Mouse (Mus musculus) MEL (cell line): ENCODE measurements around the gene Ctsd. TPM values are rescaled to one million over a fixed set of nuclear protein-coding genes. Genes with fewer than 3 reads are reported as not detected.
A peak's percentile ranks its signal among the peaks of the same experiment; 100 is the strongest.

Source experiments
- DNase-seq: peaks from one replicate; pipeline ENCODE4 v3.0.0; 2011; ENCODE audit warnings: low read depth, low spot score
- H3K27ac ChIP-seq: 2 replicates; pipeline ENCODE4 v1.5.1; 2012; ENCODE audit warnings: low read depth, mild to moderate bottlenecking, control low read depth, low read length, moderate library complexity; ENCODE audit not compliant: control insufficient read depth
- H3K27me3 ChIP-seq, 2 experiments: fragments of 150-350 bp in 1 of 2; sonication (generic) in 1 of 2; 2 replicates each; pipeline ENCODE4 v1.6.1; 2012; ENCODE audit warnings: low read length in 2 of 2, mild to moderate bottlenecking in 2 of 2, improper control_type of control experiment in 1 of 2, moderate library complexity in 1 of 2; ENCODE audit not compliant: insufficient read depth in 2 of 2, control insufficient read depth in 1 of 2
- H3K36me3 ChIP-seq, 2 experiments: 2 replicates each; pipeline ENCODE4 v1.6.1; 2012 to 2014; ENCODE audit warnings: low read length in 2 of 2, improper control_type of control experiment in 1 of 2, inconsistent platforms in 1 of 2, mild to moderate bottlenecking in 1 of 2; ENCODE audit not compliant: insufficient read depth in 2 of 2, control insufficient read depth in 1 of 2
- H3K4me1 ChIP-seq, 2 experiments: fragments of 150-350 bp in 1 of 2; sonication (generic) in 1 of 2; 2 replicates each; pipeline ENCODE4 v1.6.1; 2012; ENCODE audit warnings: low read length in 2 of 2, improper control_type of control experiment in 1 of 2, mild to moderate bottlenecking in 1 of 2; ENCODE audit not compliant: insufficient read depth in 2 of 2, control insufficient read depth in 1 of 2
- H3K4me3 ChIP-seq, 2 experiments: fragments of 150-350 bp in 1 of 2; sonication (generic) in 1 of 2; 2 replicates each; pipeline ENCODE4 v1.5.1; 2012; ENCODE audit warnings: low read depth in 2 of 2, low read length in 2 of 2, mild to moderate bottlenecking in 2 of 2, moderate library complexity in 2 of 2, control low read depth in 1 of 2, improper control_type of control experiment in 1 of 2; ENCODE audit not compliant: control insufficient read depth in 1 of 2, insufficient read depth in 1 of 2
- H3K79me2 ChIP-seq: 2 replicates; pipeline ENCODE4 v1.6.1; 2012; ENCODE audit warnings: mild to moderate bottlenecking, low read length, moderate library complexity; ENCODE audit not compliant: control insufficient read depth, poor library complexity, insufficient read depth
- H3K9ac ChIP-seq: 2 replicates; pipeline ENCODE4 v1.6.1; 2012; ENCODE audit warnings: low read depth, mild to moderate bottlenecking, control low read depth, low read length, moderate library complexity; ENCODE audit not compliant: control insufficient read depth, poor library complexity, severe bottlenecking
- H3K9me3 ChIP-seq: fragments of 150-350 bp; sonication (generic); replicated peaks from 2 replicates; pipeline ENCODE4 v1.6.1; 2012; ENCODE audit warnings: mild to moderate bottlenecking, low read length, improper control_type of control experiment, moderate library complexity; ENCODE audit not compliant: insufficient read depth
- BHLHE40 ChIP-seq: IDR thresholded peaks from 2 replicates; pipeline ENCODE4 v1.6.1; 2012; ENCODE audit warnings: low read depth, mild to moderate bottlenecking, inconsistent platforms, low read length, improper control_type of control experiment, borderline replicate concordance
- CHD2 ChIP-seq: IDR thresholded peaks from 2 replicates; pipeline ENCODE4 v1.6.1; 2011; ENCODE audit warnings: low read length, improper control_type of control experiment
- CTCF ChIP-seq, 3 experiments: IDR thresholded peaks in 2 of 3; conservative IDR thresholded peaks in 1 of 3; 2 replicates each; pipeline ENCODE4 v1.5.1; 2011 to 2012; ENCODE audit warnings: low read length in 3 of 3, low read depth in 2 of 3, mild to moderate bottlenecking in 2 of 3, improper control_type of control experiment in 1 of 3, inconsistent platforms in 1 of 3, mixed read lengths in 1 of 3, moderate library complexity in 1 of 3; ENCODE audit not compliant: control insufficient read depth in 1 of 3, insufficient read depth in 1 of 3, poor library complexity in 1 of 3, severe bottlenecking in 1 of 3
- E2F4 ChIP-seq: IDR thresholded peaks from 2 replicates; pipeline ENCODE4 v1.6.1; 2011; ENCODE audit warnings: low read depth, low read length, improper control_type of control experiment, borderline replicate concordance
- GABPA ChIP-seq: IDR thresholded peaks from 2 replicates; pipeline ENCODE4 v1.6.1; 2012; ENCODE audit warnings: low read depth, mild to moderate bottlenecking, inconsistent platforms, low read length, improper control_type of control experiment, moderate library complexity
- HCFC1 ChIP-seq: IDR thresholded peaks from 2 replicates; pipeline ENCODE4 v1.6.1; 2012; ENCODE audit warnings: low read depth, mild to moderate bottlenecking, inconsistent platforms, low read length, improper control_type of control experiment, moderate library complexity
- JUND ChIP-seq: IDR thresholded peaks from 2 replicates; pipeline ENCODE4 v1.6.1; 2011; ENCODE audit warnings: low read depth, mild to moderate bottlenecking, improper control_type of control experiment, low read length
- KAT2A ChIP-seq: conservative IDR thresholded peaks from 2 replicates; pipeline ENCODE4 v1.6.1; 2012; ENCODE audit warnings: low read depth, low read length, improper control_type of control experiment, inconsistent platforms
- MAFK ChIP-seq: IDR thresholded peaks from 2 replicates; pipeline ENCODE4 v1.6.1; 2011; ENCODE audit warnings: low read depth, mild to moderate bottlenecking, low read length, improper control_type of control experiment, borderline replicate concordance
- MAX ChIP-seq: IDR thresholded peaks from 2 replicates; pipeline ENCODE4 v1.6.1; 2011; ENCODE audit warnings: low read length, improper control_type of control experiment
- MAZ ChIP-seq: IDR thresholded peaks from 2 replicates; pipeline ENCODE4 v1.6.1; 2012; ENCODE audit warnings: low read depth, mild to moderate bottlenecking, inconsistent platforms, low read length, improper control_type of control experiment
- MEF2A ChIP-seq: IDR thresholded peaks from 2 replicates; pipeline ENCODE4 v1.6.1; 2014; ENCODE audit warnings: low read depth, mild to moderate bottlenecking, inconsistent platforms, low read length, improper control_type of control experiment; ENCODE audit not compliant: poor library complexity, insufficient replicate concordance, severe bottlenecking; ENCODE audit errors: extremely low read depth
- MYB ChIP-seq: IDR thresholded peaks from 2 replicates; pipeline ENCODE4 v1.6.1; 2011; ENCODE audit warnings: mild to moderate bottlenecking, low read depth, low read length, improper control_type of control experiment
- NELFE ChIP-seq: IDR thresholded peaks from 2 replicates; pipeline ENCODE4 v1.6.1; 2011; ENCODE audit warnings: low read depth, low read length, improper control_type of control experiment
- NRF1 ChIP-seq: IDR thresholded peaks from 2 replicates; pipeline ENCODE4 v1.6.1; 2014; ENCODE audit warnings: low read depth, mild to moderate bottlenecking, inconsistent platforms, low read length, improper control_type of control experiment, moderate library complexity; ENCODE audit not compliant: poor library complexity, insufficient read depth, severe bottlenecking
- POLR2A ChIP-seq, 2 experiments: IDR thresholded peaks; 2 replicates each; pipeline ENCODE4 v1.6.1; 2011 to 2012; ENCODE audit warnings: low read length in 2 of 2, mild to moderate bottlenecking in 2 of 2, control low read depth in 1 of 2, improper control_type of control experiment in 1 of 2, low read depth in 1 of 2, moderate library complexity in 1 of 2; ENCODE audit not compliant: control insufficient read depth in 1 of 2, insufficient read depth in 1 of 2, poor library complexity in 1 of 2
- POLR2AphosphoS2 ChIP-seq: IDR thresholded peaks from 2 replicates; pipeline ENCODE4 v1.6.1; 2011; ENCODE audit warnings: low read length, improper control_type of control experiment
- POLR2AphosphoS5 ChIP-seq: IDR thresholded peaks from 2 replicates; pipeline ENCODE4 v1.6.1; 2012; ENCODE audit warnings: low read depth, borderline replicate concordance, mild to moderate bottlenecking, inconsistent platforms, low read length, moderate library complexity, mixed read lengths
- RAD21 ChIP-seq: IDR thresholded peaks from 2 replicates; pipeline ENCODE4 v1.6.1; 2011; ENCODE audit warnings: mild to moderate bottlenecking, low read depth, low read length, improper control_type of control experiment
- SMC3 ChIP-seq: IDR thresholded peaks from 2 replicates; pipeline ENCODE4 v1.6.1; 2011; ENCODE audit warnings: low read depth, low read length, improper control_type of control experiment
- TAL1 ChIP-seq: IDR thresholded peaks from 2 replicates; pipeline ENCODE4 v1.6.1; 2012; ENCODE audit warnings: mild to moderate bottlenecking, inconsistent platforms, low read length, moderate library complexity, mixed read lengths
- UBTF ChIP-seq: IDR thresholded peaks from 2 replicates; pipeline ENCODE4 v1.6.1; 2012; ENCODE audit warnings: low read depth, mild to moderate bottlenecking, inconsistent platforms, low read length, improper control_type of control experiment, moderate library complexity, borderline replicate concordance; ENCODE audit not compliant: insufficient read depth
- USF1 ChIP-seq: IDR thresholded peaks from 2 replicates; pipeline ENCODE4 v1.6.1; 2014; ENCODE audit warnings: low read depth, mild to moderate bottlenecking, inconsistent platforms, low read length, improper control_type of control experiment, moderate library complexity
- USF2 ChIP-seq, 2 experiments: IDR thresholded peaks; 2 replicates each; pipeline ENCODE4 v1.6.1; 2011 to 2012; ENCODE audit warnings: improper control_type of control experiment in 2 of 2, low read length in 2 of 2, borderline replicate concordance in 1 of 2, inconsistent platforms in 1 of 2, low read depth in 1 of 2, mild to moderate bottlenecking in 1 of 2; ENCODE audit not compliant: insufficient read depth in 1 of 2
- ZC3H11A ChIP-seq: IDR thresholded peaks from 2 replicates; pipeline ENCODE4 v1.6.1; 2012; ENCODE audit warnings: low read depth, mild to moderate bottlenecking, inconsistent platforms, low read length, improper control_type of control experiment
- ZKSCAN1 ChIP-seq: IDR thresholded peaks from 2 replicates; pipeline ENCODE4 v1.6.1; 2012; ENCODE audit warnings: low read depth, mild to moderate bottlenecking, inconsistent platforms, low read length, improper control_type of control experiment, moderate library complexity
- ZMIZ1 ChIP-seq: IDR thresholded peaks from 2 replicates; pipeline ENCODE4 v1.6.1; 2012; ENCODE audit warnings: low read depth, mild to moderate bottlenecking, inconsistent platforms, low read length, improper control_type of control experiment, moderate library complexity
- ZNF384 ChIP-seq: IDR thresholded peaks from 2 replicates; pipeline ENCODE4 v1.6.1; 2012; ENCODE audit warnings: low read depth, mild to moderate bottlenecking, inconsistent platforms, low read length, improper control_type of control experiment
- polyA plus RNA-seq, 2 experiments: library from polyadenylated mRNA; stranded (reverse) in 1 of 2; unstranded in 1 of 2; fragments of >175 nt in 1 of 2; fragments of >200 nt in 1 of 2; gene quantifications; 2 replicates each; pipeline versions ENCODE4 v1.2.1 to v1.2.4; 2012; ENCODE audit warnings: low replicate concordance in 2 of 2, low read depth in 1 of 2; ENCODE audit not compliant: insufficient read length in 2 of 2, insufficient read depth in 1 of 2, missing spikeins in 1 of 2
- total RNA-seq: library from RNA; depleted of rRNA; stranded (reverse); fragments of 300-350 nt; gene quantifications from 2 replicates; pipeline ENCODE4 v1.2.3, GENCODE M21; 2012

Gene Ctsd
- total and polyA plus RNA-seq, 3 experiments, result 89.3 to 179 (median 115) TPM

GRCm38 (mm10) chr7:142388740-142389139 lies 902 bp upstream of the Ctsd start:
- H3K9ac ChIP-seq, result no peak overlapping the region
- no peaks in the 10 kb centered on the region for H3K9me3 ChIP-seq
- no peak for TF ChIP-seq ZMIZ1
- TF ChIP-seq MEF2A, result no peak
- TF ChIP-seq POLR2A (IDR thresholded peaks at IDR 0.05; ENCODE audit: control insufficient read depth in 1 of 2, insufficient read depth in 1 of 2, low read depth in 1 of 2, low read length in 2 of 2, poor library complexity in 1 of 2), result no peak
- TF ChIP-seq TAL1, result no peak
- no peak for TF ChIP-seq CHD2
- TF ChIP-seq USF2 (IDR thresholded peaks at IDR 0.05; ENCODE audit: borderline replicate concordance in 1 of 2, insufficient read depth in 1 of 2, low read depth in 1 of 2, low read length in 2 of 2), result no peak
- no peak for TF ChIP-seq POLR2AphosphoS5
- TF ChIP-seq UBTF, result no peak
- no peak for TF ChIP-seq HCFC1
- H3K27ac ChIP-seq, result no peak overlapping the region
- H3K27me3 ChIP-seq, result no peaks in the 10 kb centered on the region
- H3K4me3 ChIP-seq, result no peak overlapping the region
- peaks cover 21% of the 10 kb centered on the region for H3K79me2 ChIP-seq
- no peak for DNase-seq
- H3K4me1 ChIP-seq, result peaks cover 9 to 35% of the 10 kb centered on the region in 2 experiments
- H3K36me3 ChIP-seq, result peaks cover 2 to 9% of the 10 kb centered on the region in 2 experiments

- Histone ChIP-seq H3K79me2 (peaks cover 21% of the 10 kb centered on the region), H3K36me3 (peaks cover 2 to 4% of the 10 kb centered on the region in 2 experiments), H3K27me3 (no peaks in the 10 kb centered on the region), H3K27ac (peak overlapping the region; percentile 0), H3K9ac (0 out of 2 replicates have a peak overlapping the region, but pooled peaks have one; percentile 1), H3K4me1 (peaks cover 4 to 30% of the 10 kb centered on the region in 2 experiments; a peak in 3 of 4 replicates), H3K4me3 (peak overlapping the region; percentile 35 to 64; a peak in 3 of 4 replicates), H3K9me3 (no peaks in the 10 kb centered on the region)
- DNase-seq, result no peak
- TF ChIP-seq NELFE (0 out of 2 replicates have a peak, but pooled peaks have one; percentile 55), USF2 (IDR thresholded peaks at IDR 0.05; ENCODE audit: borderline replicate concordance in 1 of 2, insufficient read depth in 1 of 2, low read depth in 1 of 2, low read length in 2 of 2) (no peak), HCFC1 (no peak), SMC3 (no peak), USF1 (no peak), BHLHE40 (no peak), MYB (no peak), ZNF384 (no peak), POLR2AphosphoS2 (peak; percentile 54; the same call in 1 of the 2 replicates), GABPA (no peak), CHD2 (no peak), ZMIZ1 (peak; percentile 89), CTCF (IDR thresholded peaks at IDR 0.05 in 2 of 3, conservative IDR thresholded peaks at IDR 0.05 in 1 of 3; ENCODE audit: control insufficient read depth in 1 of 3, insufficient read depth in 1 of 3, low read depth in 2 of 3, low read length in 3 of 3, poor library complexity in 1 of 3, severe bottlenecking in 1 of 3) (no peak), MAZ (no peak), E2F4 (no peak), NRF1 (no peak), POLR2AphosphoS5 (no peak), MEF2A (no peak), ZC3H11A (no peak), ZKSCAN1 (no peak), MAX (no peak), MAFK (no peak), KAT2A (no peak), POLR2A (IDR thresholded peaks at IDR 0.05; ENCODE audit: control insufficient read depth in 1 of 2, insufficient read depth in 1 of 2, low read depth in 1 of 2, low read length in 2 of 2, poor library complexity in 1 of 2) (peak in 1 of 2 experiments; percentile 47; a peak in 1 of 4 replicates), JUND (no peak), RAD21 (no peak), TAL1 (no peak)
Observed at GRCm38 (mm10) chr7:142388198-142388597, 360 bp upstream of the Ctsd start.
